Mouse (Mus musculus) lung, adult 2 months (tissue): ENCODE measurements around the gene Taok3. TPM values are rescaled to one million over a fixed set of nuclear protein-coding genes. Genes with fewer than 3 reads are reported as not detected.

Experiments used
- DNase-seq: peaks from one replicate; pipeline ENCODE4 v3.0.0; 2022
- H3K4me1 ChIP-seq: fragments of 200-500 bp; 2 replicates; pipeline ENCODE4 v1.6.1; 2011; ENCODE audit warnings: low read length; ENCODE audit not compliant: control insufficient read depth, insufficient read depth
- H3K4me3 ChIP-seq: fragments of 200-500 bp; replicated peaks from 2 replicates; pipeline ENCODE3; 2011; ENCODE audit warnings: low read depth, mild to moderate bottlenecking, control low read depth, low read length; ENCODE audit errors: extremely low read depth
- CTCF ChIP-seq: fragments of 200-500 bp; IDR thresholded peaks from 2 replicates; pipeline ENCODE4 v1.5.1; 2011; ENCODE audit warnings: mild to moderate bottlenecking, low read length, control low read depth; ENCODE audit not compliant: insufficient read depth
- POLR2A ChIP-seq: fragments of 200-500 bp; IDR thresholded peaks from 2 replicates; pipeline ENCODE4 v1.6.1; 2011; ENCODE audit warnings: low read depth, mild to moderate bottlenecking, control low read depth, low read length, borderline replicate concordance; ENCODE audit errors: extremely low read depth
- WGBS: fragments of 180-500 bp; shearing (Covaris S2); methylation state at CpG from one replicate; pipeline ENCODE4 v1.1.7; 2018; 5-methylcytosine and 5-hydroxymethylcytosine counted together
- polyA plus RNA-seq: library from polyadenylated mRNA; depleted of rRNA; stranded (reverse); fragments of >200 nt; gene quantifications from 2 replicates; pipeline ENCODE4 v1.2.3, GENCODE M21; 2012

Gene Taok3
- polyA plus RNA-seq, 1 experiment: 40.5 TPM

DNA sequence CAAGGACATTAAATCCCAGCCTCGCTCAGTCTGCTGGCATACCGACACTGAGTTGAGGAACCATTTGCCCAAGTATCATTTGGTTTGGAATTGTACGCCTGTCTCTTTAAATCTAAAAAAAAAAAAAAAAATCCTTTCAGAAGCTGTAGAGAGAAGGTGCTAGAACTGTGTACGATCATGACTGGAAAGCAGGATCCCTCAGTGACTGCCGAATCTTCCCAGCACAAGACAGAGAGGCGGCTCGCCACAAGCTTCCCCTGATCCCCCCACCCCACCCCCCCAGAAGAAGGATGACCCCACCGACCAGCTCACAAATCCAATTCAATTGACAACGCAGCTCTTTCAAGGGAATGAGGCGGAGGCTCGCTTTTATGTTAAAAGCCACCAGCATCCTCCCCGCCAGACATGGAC lies 120.4 kb downstream of the Taok3 start:
- 38% methylated on average over 12 of the region's 12 CpGs for WGBS
- DNase-seq: no peak
- no peak for TF ChIP-seq CTCF
- TF ChIP-seq POLR2A: no peak
- Histone ChIP-seq H3K4me3 (peak overlapping the region; percentile 28), H3K4me1 (no peaks in the 10 kb centered on the region)

DNA sequence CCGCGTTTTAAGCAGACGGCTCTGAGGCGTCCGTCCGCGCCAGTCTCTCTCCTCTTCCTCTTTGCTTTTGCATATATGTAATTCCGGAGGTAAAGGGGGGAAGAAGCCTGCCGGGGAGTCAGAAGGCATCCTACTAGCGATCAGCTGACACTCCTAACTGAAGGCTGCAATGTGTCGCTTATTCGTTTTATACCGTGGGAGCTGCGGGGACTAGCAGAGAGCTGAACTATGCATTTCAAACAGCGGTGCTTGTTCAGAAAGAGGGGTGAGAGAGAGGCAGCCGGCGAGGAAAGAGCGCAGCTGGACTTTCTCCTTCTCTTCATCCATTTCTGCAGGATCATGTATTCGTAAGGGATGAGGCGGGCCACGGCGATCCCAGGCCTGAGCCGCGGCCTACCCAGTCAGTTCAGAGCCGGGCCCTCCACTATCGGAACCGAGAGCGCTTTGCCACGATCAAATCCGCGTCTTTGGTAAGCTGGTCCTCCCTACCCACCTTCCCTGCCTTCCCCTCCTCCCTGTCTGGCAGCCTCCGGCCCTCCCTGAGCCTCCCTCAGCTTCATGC lies 120.9 kb downstream of the Taok3 start:
- no peak for DNase-seq
- Histone ChIP-seq H3K4me3 (peak overlapping the region; percentile 28), H3K4me1 (no peaks in the 10 kb centered on the region)
- WGBS: 29% methylated on average over 32 of the region's 32 CpGs
- no peak for TF ChIP-seq POLR2A
- no peak for TF ChIP-seq CTCF

- TF ChIP-seq CTCF (no peak), POLR2A (no peak)
- WGBS: 76% methylated on average over 16 of the region's 16 CpGs
- Histone ChIP-seq H3K4me3 (no peak overlapping the region), H3K4me1 (no peaks in the 10 kb centered on the region)
- no peak for DNase-seq
Measured at GRCm38 (mm10) chr5:117241935-117242531, 122.1 kb downstream of the Taok3 start.

- H3K4me3 ChIP-seq: no peak overlapping the region
- 63% methylated on average over 22 of the region's 22 CpGs for WGBS
- H3K4me1 ChIP-seq: no peaks in the 10 kb centered on the region
- DNase-seq: no peak
- TF ChIP-seq CTCF: no peak
- TF ChIP-seq POLR2A: no peak
Measured at GRCm38 (mm10) chr5:117242671-117243478, 122.9 kb downstream of the Taok3 start.

DNA sequence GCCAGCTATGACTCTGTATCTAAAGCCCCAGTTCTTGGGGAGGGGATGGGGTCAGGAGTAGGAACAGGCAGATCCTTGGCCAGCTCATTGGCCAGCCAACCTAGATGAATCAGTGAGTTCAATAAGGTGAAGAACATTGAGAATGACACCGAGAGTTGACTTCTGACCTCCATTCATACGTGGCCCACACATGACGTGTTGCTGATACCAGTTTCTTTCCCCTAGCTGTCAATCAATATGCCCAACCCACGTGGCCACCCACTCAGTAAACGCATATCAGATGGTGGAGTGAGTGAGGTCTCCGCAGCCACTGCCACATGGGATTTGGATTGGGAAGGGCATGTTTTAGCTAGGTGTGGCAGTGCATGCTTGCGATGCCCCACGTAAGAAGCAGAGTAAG lies 125.2 kb downstream of the Taok3 start:
- H3K4me1 ChIP-seq: no peaks in the 10 kb centered on the region
- H3K4me3 ChIP-seq: no peak overlapping the region
- no peak for DNase-seq
- TF ChIP-seq POLR2A (no peak), CTCF (no peak)
- WGBS: 90% methylated on average over 8 of the region's 8 CpGs

DNA sequence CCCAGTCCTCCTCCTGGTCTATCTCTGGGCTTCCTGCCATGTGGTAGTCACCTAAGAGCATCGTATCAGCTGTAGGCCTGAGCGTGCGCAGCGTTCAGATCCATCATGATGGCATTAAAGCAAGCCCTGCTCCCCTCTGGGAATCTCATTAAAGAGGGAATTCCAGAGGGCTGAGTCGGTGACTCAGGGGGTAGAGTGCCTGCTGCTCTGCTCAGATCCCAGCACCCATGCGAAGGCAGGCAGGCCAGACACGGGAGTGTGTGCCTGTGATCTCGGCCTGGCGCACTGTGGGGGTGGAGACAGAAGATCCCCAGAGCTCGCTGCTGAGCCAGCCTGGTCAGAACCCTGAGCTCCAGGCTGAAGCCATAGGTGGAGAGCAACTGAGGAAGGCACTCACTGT lies 128.4 kb downstream of the Taok3 start:
- 49% methylated on average over 10 of the region's 10 CpGs for WGBS
- TF ChIP-seq POLR2A: no peak
- TF ChIP-seq CTCF: no peak
- DNase-seq: no peak
- no peak overlapping the region for H3K4me3 ChIP-seq
- H3K4me1 ChIP-seq: no peaks in the 10 kb centered on the region

GRCm38 (mm10) chr5:117250796-117251195 lies 130.9 kb downstream of the Taok3 start:
- TF ChIP-seq CTCF (no peak), POLR2A (no peak)

GRCm38 (mm10) chr5:117251763-117252162 lies 131.8 kb downstream of the Taok3 start:
- TF ChIP-seq POLR2A: no peak
- TF ChIP-seq CTCF: no peak
- no peak for DNase-seq
- H3K4me1 ChIP-seq: no peaks in the 10 kb centered on the region
- H3K4me3 ChIP-seq: no peak overlapping the region
- WGBS: 86% methylated on average over 3 of the region's 3 CpGs

More at GRCm38 (mm10) chr5:117250796-117251195, 130.9 kb downstream of the Taok3 start:
- Histone ChIP-seq H3K4me1 (no peaks in the 10 kb centered on the region), H3K4me3 (no peak overlapping the region)
- 73% methylated on average over 24 of the region's 24 CpGs for WGBS
- no peak for DNase-seq

- no peak overlapping the region for H3K4me3 ChIP-seq
- DNase-seq: no peak
- TF ChIP-seq POLR2A (no peak), CTCF (no peak)
- 89% methylated on average over 15 of the region's 15 CpGs for WGBS
- no peaks in the 10 kb centered on the region for H3K4me1 ChIP-seq
Measured at GRCm38 (mm10) chr5:117258276-117258675, 138.3 kb downstream of the Taok3 start.
